Mouse (Mus musculus) central nervous system, embryonic 14 days (tissue): ENCODE results near the gene Try4. TPM values are rescaled to one million over a fixed set of nuclear protein-coding genes. Genes with fewer than 3 reads are reported as not detected.

Experiments
- polyA plus RNA-seq: library from polyadenylated mRNA; depleted of rRNA; stranded (reverse); fragments of >200 nt; gene quantifications from 2 replicates; pipeline ENCODE4 v1.2.3, GENCODE M21; 2012; rRNA removed

Try4 gene
- not detected in 2 replicates for polyA plus RNA-seq

GRCm38 (mm10) chr6:41301969-41302368 is at the start of gene Try4:
Try4 (plus strand) TSS chr6:41302269.

DNA sequence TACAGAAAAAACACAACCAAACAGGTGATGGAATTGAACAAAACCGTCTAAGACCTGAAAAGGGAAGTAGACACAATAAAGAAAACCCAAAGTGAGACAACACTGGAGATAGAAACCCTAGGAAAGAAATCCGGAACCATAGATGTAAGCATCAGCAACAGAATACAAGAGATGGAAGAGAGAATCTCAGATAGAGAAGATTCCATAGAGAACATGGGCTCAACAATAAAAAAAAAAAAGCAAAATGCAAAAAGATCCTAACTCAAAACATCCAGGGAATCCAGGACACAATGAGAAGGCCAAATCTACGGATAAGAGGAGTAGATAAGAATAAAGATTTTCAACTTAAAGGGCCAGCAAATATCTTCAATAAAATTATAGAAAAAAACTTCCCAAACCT is 14.7 kb downstream of the Try4 start, which contains the start of gene Try5:
Try5 (minus strand) TSS at position 101 of the 400 bp plus-strand sequence.

GRCm38 (mm10) chr6:41353932-41354331 is 51.9 kb downstream of the Try4 start, which contains the start of gene Try10:
Try10 (plus strand) TSS chr6:41354105.

Other genes starting within 250 kb of the Try4 start
- 0.25 TPM in 2 replicates for gene Try5, start 14.6 kb downstream of the Try4 start, polyA plus RNA-seq
- not detected in 2 replicates for gene Try10, start 51.8 kb downstream of the Try4 start, polyA plus RNA-seq
- 0.09 and 0.15 TPM in 2 replicates for gene Prss3, start 75.4 kb downstream of the Try4 start, polyA plus RNA-seq
- gene Gm5771, start 90.1 kb downstream of the Try4 start, polyA plus RNA-seq = not detected in 2 replicates
- gene Gm10334, start 143.9 kb downstream of the Try4 start, polyA plus RNA-seq = not detected in 2 replicates
- gene Prss1, start 156.7 kb downstream of the Try4 start, polyA plus RNA-seq = not detected in 2 replicates
- gene Prss2, start 219.5 kb downstream of the Try4 start, polyA plus RNA-seq = not detected in 2 replicates